14 mouse cellular contexts compared by ENCODE assay signal in the genomic region with DNA sequence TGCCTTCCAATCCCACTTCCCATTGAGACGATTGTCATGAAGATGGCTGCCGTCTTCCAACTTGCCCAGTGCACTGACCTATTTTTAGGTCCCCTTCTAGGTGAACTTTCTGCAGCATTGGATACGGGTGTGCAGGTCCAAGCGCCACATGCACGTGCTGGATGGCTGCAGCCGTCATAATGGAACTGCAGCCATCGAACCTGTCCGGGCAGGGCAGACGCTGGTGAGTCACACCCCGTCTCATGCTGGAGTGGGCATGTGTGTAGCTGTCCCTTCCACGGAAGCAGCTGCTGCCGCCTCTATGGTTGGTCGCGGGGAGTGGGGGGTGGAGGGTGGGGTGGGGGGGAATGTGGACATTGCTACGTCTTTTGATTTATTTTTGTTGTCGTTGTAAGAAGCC.
"Had no signal": no experiment of that assay in that cellular context is flagged by ENCODE, and none has a peak within 500 bp of the region (broad histone marks: within the 10 kb centered on the region; RNA-seq: fewer than 3 reads in every experiment).

No protein-coding gene starts in this region.

- H3K9ac ChIP-seq: limb, embryonic 12.5 days; liver, embryonic 13.5 days; liver, postnatal 0 days; lung, embryonic 15.5 days; midbrain, embryonic 12.5 days; neural tube, embryonic 15.5 days had no signal

- H3K27ac ChIP-seq: kidney, postnatal 0 days; limb, embryonic 12.5 days; liver, embryonic 13.5 days; lung, embryonic 15.5 days; midbrain, embryonic 12.5 days; neural tube, embryonic 15.5 days had no signal

- H3K4me3 ChIP-seq: limb, embryonic 12.5 days; liver, embryonic 13.5 days; lung, embryonic 15.5 days; midbrain, embryonic 12.5 days; neural tube, embryonic 15.5 days had no signal

- H3K36me3 ChIP-seq: limb, embryonic 12.5 days; liver, embryonic 13.5 days; lung, embryonic 15.5 days; midbrain, embryonic 12.5 days; neural tube, embryonic 15.5 days had no signal

- H3K27me3 ChIP-seq: limb, embryonic 12.5 days; liver, embryonic 13.5 days; lung, embryonic 15.5 days; midbrain, embryonic 12.5 days; neural tube, embryonic 15.5 days had no signal

- ATAC-seq: liver, postnatal 0 days; midbrain, embryonic 16.5 days had no signal

- DNase-seq: kidney, adult 9 months; kidney, postnatal 36 days; liver; liver, embryonic 13.5 days; liver, postnatal 0 days; right cerebral cortex, postnatal 14 days; thymus, adult 2 months; thymus, postnatal 25 days had no signal

- H3K4me1 ChIP-seq: limb, embryonic 12.5 days; liver, embryonic 13.5 days; lung, embryonic 15.5 days; midbrain, embryonic 12.5 days; neural tube, embryonic 15.5 days had no signal

- H3K9me3 ChIP-seq: limb, embryonic 12.5 days; liver, embryonic 13.5 days; lung, embryonic 15.5 days; midbrain, embryonic 12.5 days; neural tube, embryonic 15.5 days had no signal

- H3K4me2 ChIP-seq: limb, embryonic 12.5 days; liver, embryonic 13.5 days; lung, embryonic 15.5 days; midbrain, embryonic 12.5 days; neural tube, embryonic 15.5 days had no signal
